Mouse (Mus musculus) intestine, embryonic 14.5 days (tissue): ENCODE results near the gene Pcsk2. TPM values are rescaled to one million over a fixed set of nuclear protein-coding genes. Genes with fewer than 3 reads are reported as not detected.

Experiments
- ATAC-seq: fragments of 200-750 bp; cut with Nextera tagmentation; replicated peaks from 2 replicates; pipeline ENCODE4 v1.8.0; 2017; ENCODE audit warnings: low read depth, moderate number of reproducible peaks, moderate TSS enrichment, moderate library complexity; ENCODE audit not compliant: low FRiP score, low TSS enrichment
- DNase-seq: peaks from one replicate; pipeline ENCODE4 v3.0.0-alpha.2; 2018; ENCODE audit warnings: low spot score
- H3K27ac ChIP-seq: fragments of 300-500 bp; sonication (generic); 2 replicates; pipeline ENCODE4 v1.5.1; 2014; ENCODE audit warnings: low read depth, mild to moderate bottlenecking, control low read depth
- H3K27me3 ChIP-seq: fragments of 300-500 bp; sonication (generic); replicated peaks from 2 replicates; pipeline ENCODE4 v1.6.1; 2014; ENCODE audit warnings: low read length, control low read depth; ENCODE audit not compliant: control insufficient read depth, insufficient read depth
- H3K36me3 ChIP-seq: fragments of 300-500 bp; sonication (generic); 2 replicates; pipeline ENCODE4 v1.6.1; 2014; ENCODE audit warnings: low read length, control low read depth; ENCODE audit not compliant: control insufficient read depth, insufficient read depth
- H3K4me1 ChIP-seq: fragments of 300-500 bp; sonication (generic); replicated peaks from 2 replicates; pipeline ENCODE4 v1.6.1; 2014; ENCODE audit warnings: low read length, control low read depth, mixed read lengths; ENCODE audit not compliant: control insufficient read depth, insufficient read depth
- H3K4me2 ChIP-seq: fragments of 300-500 bp; sonication (generic); 2 replicates; pipeline ENCODE4 v1.6.1; 2014; ENCODE audit warnings: low read length
- H3K4me3 ChIP-seq: fragments of 300-500 bp; sonication (generic); 2 replicates; pipeline ENCODE4 v1.5.1; 2014; ENCODE audit warnings: low read depth, low read length, control low read depth, mixed read lengths
- H3K9ac ChIP-seq: fragments of 300-500 bp; sonication (generic); 2 replicates; pipeline ENCODE4 v1.6.1; 2014; ENCODE audit warnings: mild to moderate bottlenecking, low read length
- H3K9me3 ChIP-seq: fragments of 300-500 bp; sonication (generic); 2 replicates; pipeline ENCODE4 v1.6.1; 2016; ENCODE audit warnings: low read length, control low read depth; ENCODE audit not compliant: control insufficient read depth
- WGBS: fragments of 180-500 bp; shearing (Covaris S2); extraction: QIAGEN DNeasy Blood & Tissue Kit; methylation state at CpG from one replicate; pipeline ENCODE4 v1.1.7; 2014; 5-methylcytosine and 5-hydroxymethylcytosine counted together
- polyA plus RNA-seq: library from polyadenylated mRNA; unstranded; fragments of >200 nt; fragmentation: Nextera tagmentation; extraction: Ambion mirVana; gene quantifications from 2 replicates; pipeline ENCODE4 v1.2.1, GENCODE M21; 2014

The Pcsk2 gene
- polyA plus RNA-seq, 1 experiment from 2014 or later: 1.7 TPM

DNA sequence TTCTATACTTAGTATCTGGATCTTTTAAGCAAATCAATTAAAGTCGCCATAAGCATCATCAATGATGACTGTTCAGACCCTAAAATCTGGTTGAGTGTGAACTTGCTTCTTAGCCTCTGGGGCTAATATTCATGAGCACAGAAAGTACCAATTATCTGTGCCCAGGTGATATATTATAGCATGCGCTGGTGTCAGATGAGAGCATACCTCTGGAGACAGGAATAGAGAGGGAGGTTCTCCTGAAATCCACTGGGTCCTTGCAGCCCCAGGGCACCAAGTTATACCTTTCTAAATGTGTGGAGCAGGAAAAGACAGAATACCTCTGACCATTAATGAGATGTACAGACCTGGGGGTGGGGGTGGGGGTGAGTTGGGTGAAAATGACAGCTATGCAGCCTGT lies 234.4 kb downstream of the Pcsk2 start:
- Histone ChIP-seq H3K27ac (no peak overlapping the region), H3K9me3 (no peaks in the 10 kb centered on the region), H3K4me3 (no peak overlapping the region), H3K4me2 (no peak overlapping the region), H3K27me3 (no peaks in the 10 kb centered on the region), H3K9ac (no peak overlapping the region), H3K36me3 (no peaks in the 10 kb centered on the region), H3K4me1 (no peaks in the 10 kb centered on the region)
- 80% methylated on average over 2 of the region's 2 CpGs for WGBS
- no peak for DNase-seq
- ATAC-seq: no peak

DNA sequence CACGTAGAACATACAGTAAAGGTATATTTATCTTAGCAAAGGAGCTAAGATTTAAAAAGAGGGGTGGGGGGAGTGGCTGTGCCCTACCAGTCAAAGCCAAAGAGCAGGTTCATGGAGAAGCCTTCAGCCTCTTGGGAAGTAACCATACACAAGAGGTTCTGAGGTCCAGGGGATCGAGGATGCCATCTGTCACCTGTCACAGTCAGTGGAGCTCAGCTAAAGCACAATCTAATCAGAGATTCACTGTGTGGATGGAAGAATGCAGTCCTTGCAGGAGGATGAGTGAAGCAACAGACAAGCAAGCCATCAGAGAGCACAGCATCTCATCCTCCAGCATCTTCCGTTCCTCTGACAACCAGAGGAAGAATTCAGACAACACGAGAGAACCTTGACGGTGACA lies 244.0 kb downstream of the Pcsk2 start:
- WGBS: 83% methylated on average over 5 of the region's 5 CpGs
- H3K4me3 ChIP-seq: no peak overlapping the region
- no peak overlapping the region for H3K27ac ChIP-seq
- no peak overlapping the region for H3K9ac ChIP-seq
- DNase-seq: no peak
- H3K36me3 ChIP-seq: no peaks in the 10 kb centered on the region
- no peaks in the 10 kb centered on the region for H3K27me3 ChIP-seq
- H3K4me1 ChIP-seq: no peaks in the 10 kb centered on the region
- H3K4me2 ChIP-seq: no peak overlapping the region
- no peak for ATAC-seq
- no peaks in the 10 kb centered on the region for H3K9me3 ChIP-seq

DNA sequence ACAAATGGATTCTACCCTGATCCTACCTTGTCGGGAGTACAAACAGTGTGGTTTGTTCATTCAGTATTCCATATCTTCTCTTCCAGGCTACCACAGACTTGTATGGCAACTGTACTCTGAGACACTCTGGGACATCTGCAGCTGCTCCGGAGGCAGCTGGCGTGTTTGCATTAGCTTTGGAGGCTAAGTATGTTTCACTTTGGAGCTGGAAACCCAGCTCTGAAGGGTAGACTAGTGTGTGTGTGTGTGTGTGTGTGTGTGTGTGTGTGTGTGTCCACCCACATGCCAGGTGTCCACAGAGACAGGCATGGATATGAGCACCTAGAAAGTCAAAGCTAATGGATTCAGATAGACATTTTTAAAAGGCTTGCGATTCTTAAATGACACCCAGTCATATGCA lies 249.9 kb downstream of the Pcsk2 start:
- H3K36me3 ChIP-seq: no peaks in the 10 kb centered on the region
- no peaks in the 10 kb centered on the region for H3K4me1 ChIP-seq
- no peak overlapping the region for H3K27ac ChIP-seq
- DNase-seq (no peak), ATAC-seq (no peak)
- no peaks in the 10 kb centered on the region for H3K9me3 ChIP-seq
- no peak overlapping the region for H3K4me3 ChIP-seq
- 84% methylated on average over 4 of the region's 4 CpGs for WGBS
- H3K4me2 ChIP-seq: no peak overlapping the region
- no peaks in the 10 kb centered on the region for H3K27me3 ChIP-seq
- no peak overlapping the region for H3K9ac ChIP-seq

DNA sequence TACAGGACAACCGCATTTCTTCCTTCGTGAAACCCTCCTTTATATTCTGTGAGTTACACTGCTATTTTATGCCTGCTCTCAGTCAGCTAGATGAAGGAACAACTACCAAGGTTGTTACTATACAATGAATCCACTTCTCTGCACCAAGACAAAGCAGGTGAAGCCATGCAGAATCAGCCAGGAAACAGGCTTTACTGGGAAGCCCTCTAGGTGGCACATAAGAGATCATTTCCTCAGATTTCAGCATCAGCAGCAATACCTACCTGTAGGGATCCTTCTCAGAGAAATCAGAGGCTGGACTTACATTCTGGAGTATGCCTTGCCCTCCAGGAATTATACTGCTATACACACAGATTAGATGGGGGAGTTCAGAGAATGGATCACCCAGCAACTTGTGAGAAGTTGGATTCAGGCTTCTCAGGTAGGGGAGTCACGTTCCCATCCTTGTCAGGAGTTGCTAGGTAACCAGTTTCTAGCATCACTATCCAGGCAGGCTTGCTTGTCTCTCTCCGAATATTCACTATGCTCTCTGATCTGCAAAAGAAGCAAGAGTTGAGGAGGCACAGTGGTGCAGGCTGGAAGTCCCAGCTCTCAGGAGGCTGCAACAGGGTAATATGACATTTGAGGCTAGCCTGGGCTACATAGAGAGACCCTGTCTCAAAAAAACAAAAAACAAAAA lies 250.5 kb downstream of the Pcsk2 start:
- no peak overlapping the region for H3K4me2 ChIP-seq
- DNase-seq (no peak), ATAC-seq (no peak)
- H3K9me3 ChIP-seq: no peaks in the 10 kb centered on the region
- WGBS: 68% methylated on average over 4 of the region's 4 CpGs
- H3K9ac ChIP-seq: no peak overlapping the region
- no peak overlapping the region for H3K4me3 ChIP-seq
- H3K27ac ChIP-seq: no peak overlapping the region
- H3K36me3 ChIP-seq: no peaks in the 10 kb centered on the region
- no peaks in the 10 kb centered on the region for H3K4me1 ChIP-seq
- no peaks in the 10 kb centered on the region for H3K27me3 ChIP-seq

DNA sequence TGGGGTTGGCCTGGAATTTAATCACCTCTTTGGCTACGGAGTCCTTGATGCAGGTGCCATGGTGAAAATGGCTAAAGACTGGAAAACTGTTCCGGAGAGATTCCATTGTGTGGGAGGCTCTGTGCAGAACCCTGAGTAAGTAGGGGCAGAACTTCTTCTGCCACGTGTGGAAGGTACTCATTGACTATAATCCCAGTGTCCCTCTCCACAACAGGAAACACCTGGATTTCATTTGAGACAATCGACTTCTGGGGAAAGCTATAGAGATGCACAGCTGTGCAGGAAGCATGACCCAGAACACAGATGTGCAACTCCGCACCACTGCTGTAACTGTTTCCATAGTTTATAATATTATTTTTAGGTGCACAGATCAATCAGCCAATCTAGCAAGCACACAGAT lies 255.1 kb downstream of the Pcsk2 start:
- 75% methylated on average over 5 of the region's 5 CpGs for WGBS
- H3K9me3 ChIP-seq: no peaks in the 10 kb centered on the region
- no peak overlapping the region for H3K4me2 ChIP-seq
- H3K27ac ChIP-seq: no peak overlapping the region
- no peaks in the 10 kb centered on the region for H3K27me3 ChIP-seq
- ATAC-seq (no peak), DNase-seq (no peak)
- H3K36me3 ChIP-seq: no peaks in the 10 kb centered on the region
- H3K4me1 ChIP-seq: no peaks in the 10 kb centered on the region
- H3K4me3 ChIP-seq: no peak overlapping the region
- no peak overlapping the region for H3K9ac ChIP-seq

DNA sequence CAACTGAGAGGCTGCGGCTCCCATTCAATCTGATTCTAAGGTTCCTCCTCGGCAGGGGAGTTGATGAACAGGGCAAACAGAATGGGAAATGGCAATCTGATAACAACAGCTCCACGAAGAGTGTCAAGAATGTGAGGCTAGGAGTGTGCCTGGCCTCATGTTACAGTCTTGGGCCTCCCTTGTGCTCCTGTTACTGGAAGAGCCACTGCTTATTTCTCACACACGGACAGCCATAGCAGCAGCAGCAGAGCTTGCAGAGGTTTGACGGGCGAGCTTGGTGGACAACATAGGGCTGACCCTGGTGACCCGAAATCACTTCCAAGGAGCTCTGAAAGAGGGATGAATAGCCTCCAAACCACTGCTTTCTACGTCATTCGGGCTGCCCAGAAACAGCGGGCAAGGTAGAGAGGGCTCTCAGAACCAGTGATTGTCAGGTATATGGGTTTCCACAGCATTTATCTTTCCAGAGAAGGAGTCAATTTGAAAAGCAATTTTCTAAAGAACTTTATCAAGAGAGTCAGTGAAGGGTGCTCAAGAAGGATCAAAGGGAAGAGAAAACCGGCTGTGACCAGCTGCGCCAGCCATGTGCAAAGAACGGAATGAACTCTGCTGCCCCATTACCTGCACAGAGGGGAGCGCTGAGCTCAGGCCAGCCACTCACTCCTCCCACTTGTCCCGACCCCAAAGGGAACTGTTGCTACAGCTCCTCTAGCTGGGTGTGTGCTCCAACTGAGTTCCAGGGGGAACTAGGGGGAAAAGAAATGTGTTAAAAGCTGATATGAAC lies 260.4 kb downstream of the Pcsk2 start:
- H3K36me3 ChIP-seq: no peaks in the 10 kb centered on the region
- H3K9me3 ChIP-seq: no peaks in the 10 kb centered on the region
- no peak overlapping the region for H3K9ac ChIP-seq
- no peaks in the 10 kb centered on the region for H3K4me1 ChIP-seq
- 65% methylated on average over 15 of the region's 15 CpGs for WGBS
- H3K27me3 ChIP-seq: no peaks in the 10 kb centered on the region
- no peak overlapping the region for H3K27ac ChIP-seq
- H3K4me3 ChIP-seq: no peak overlapping the region
- no peak overlapping the region for H3K4me2 ChIP-seq
- DNase-seq (no peak), ATAC-seq (no peak)

DNA sequence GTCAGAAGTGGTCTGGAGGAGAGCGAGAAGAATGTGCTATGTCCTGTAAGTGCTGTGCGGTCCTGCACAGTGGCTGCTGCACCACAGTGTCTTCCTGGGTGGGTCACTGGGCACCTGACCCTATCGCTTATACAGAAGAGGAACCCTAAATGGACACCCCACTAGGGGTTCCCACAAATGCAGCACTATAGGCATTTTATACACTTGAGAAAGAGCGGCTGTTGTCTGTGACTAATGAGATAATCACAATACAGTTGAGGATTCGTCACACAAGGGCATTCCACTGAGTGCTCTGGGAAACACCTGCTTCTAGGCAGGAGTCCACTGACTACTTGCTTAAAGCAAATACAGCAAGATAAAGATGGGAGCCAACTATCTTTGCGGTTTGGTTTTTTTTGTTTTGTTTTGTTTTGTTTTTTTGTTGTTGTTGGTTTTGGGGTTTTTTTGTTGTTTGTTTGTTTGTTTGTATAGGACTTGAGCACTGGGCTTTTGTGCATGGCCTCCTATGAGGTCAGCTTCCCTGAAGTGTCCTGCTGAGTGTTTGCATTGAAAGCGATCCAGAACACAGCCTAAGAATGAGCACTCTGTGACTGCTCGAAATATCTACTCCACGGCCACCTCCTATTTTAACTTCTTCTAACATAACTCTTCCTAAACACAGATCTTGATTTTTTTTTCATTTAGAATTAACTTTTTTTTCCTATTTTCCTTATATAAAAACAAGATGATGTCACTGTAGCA lies 261.1 kb downstream of the Pcsk2 start:
- Histone ChIP-seq H3K4me2 (no peak overlapping the region), H3K27ac (no peak overlapping the region), H3K4me1 (no peaks in the 10 kb centered on the region), H3K9me3 (no peaks in the 10 kb centered on the region), H3K36me3 (no peaks in the 10 kb centered on the region), H3K27me3 (no peaks in the 10 kb centered on the region), H3K4me3 (no peak overlapping the region), H3K9ac (no peak overlapping the region)
- no peak for DNase-seq
- WGBS: 80% methylated on average over 9 of the region's 9 CpGs
- no peak for ATAC-seq

DNA sequence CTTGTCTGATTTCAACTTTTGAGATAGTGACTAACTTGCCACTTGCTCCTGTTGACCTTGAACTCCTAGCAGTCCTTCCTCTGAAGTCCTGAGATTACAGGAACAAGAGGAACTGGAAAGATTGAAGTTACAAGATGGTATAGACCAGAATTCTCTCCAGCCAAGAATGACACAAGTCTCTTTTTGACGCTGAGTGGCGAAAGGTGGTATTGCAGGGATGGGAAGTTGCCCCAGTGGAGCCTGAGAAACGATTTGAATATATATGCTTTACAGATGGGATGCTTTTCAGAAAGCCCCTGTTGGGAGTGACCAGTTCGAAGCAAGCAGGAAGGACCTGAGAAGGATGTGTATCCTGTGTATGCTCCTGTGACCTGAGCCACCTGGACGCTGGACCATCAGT lies 262.8 kb downstream of the Pcsk2 start:
- Histone ChIP-seq H3K36me3 (no peaks in the 10 kb centered on the region), H3K4me3 (no peak overlapping the region), H3K9ac (no peak overlapping the region), H3K27me3 (no peaks in the 10 kb centered on the region), H3K4me2 (no peak overlapping the region), H3K9me3 (no peaks in the 10 kb centered on the region), H3K4me1 (no peaks in the 10 kb centered on the region), H3K27ac (no peak overlapping the region)
- DNase-seq (no peak), ATAC-seq (no peak)
- 64% methylated on average over 5 of the region's 5 CpGs for WGBS
